Comparison of ENCODE assay signal across 8 mouse cellular contexts in the genomic region with DNA sequence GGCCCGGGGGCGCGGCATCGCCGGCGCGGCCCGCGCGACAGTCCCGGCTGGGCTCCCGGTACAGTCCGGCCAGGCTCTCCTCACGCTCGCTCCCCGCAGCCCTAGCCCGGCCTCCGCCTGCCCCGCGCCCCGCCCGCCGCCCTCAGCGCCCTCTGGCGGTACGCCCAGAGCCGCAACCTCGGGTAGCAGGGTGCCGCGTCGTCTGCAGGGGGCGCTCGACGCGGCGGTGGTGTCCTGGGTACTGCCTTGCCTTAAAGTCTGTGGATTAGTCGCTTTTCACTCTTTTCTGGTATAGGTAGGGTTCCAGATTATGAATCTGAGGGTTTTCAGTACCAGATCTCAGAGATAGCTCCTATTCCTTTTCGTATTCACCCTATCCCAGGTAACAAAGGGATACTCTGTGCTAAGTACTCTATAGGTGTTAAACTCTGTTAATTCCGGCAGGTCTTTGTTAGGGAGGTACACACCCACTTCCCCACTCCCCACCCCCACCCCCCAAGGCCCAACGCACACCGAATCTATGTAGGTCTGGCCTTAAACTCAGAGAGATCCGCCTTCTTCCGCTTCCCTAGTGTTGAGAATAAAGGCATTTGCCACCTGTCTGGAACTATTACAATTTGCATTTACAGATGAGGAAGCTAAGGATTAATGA. TPM values are rescaled to one million over a fixed set of nuclear protein-coding genes. Genes with fewer than 3 reads are reported as not detected.
DNase-seq lines count a peak whose midpoint lies in the region; ATAC-seq and TF ChIP-seq lines count a peak whose summit lies in the region.

A gene (minus strand): TSS at position 95 of the 652 bp plus-strand sequence.

- peaks cover 87% of the 10 kb centered on the region for H3K4me1 ChIP-seq in E14TG2a.4 (replicated peaks; ENCODE audit: low read depth, low read length)
- H3K4me1 ChIP-seq in forebrain, embryonic 13.5 days = peaks cover 6% of the 10 kb centered on the region; the same call in 1 of the 2 replicates
- H3K4me1 ChIP-seq in lung, adult 2 months (ENCODE audit: control insufficient read depth, insufficient read depth, low read length) = no peaks in the 10 kb centered on the region
- H3K4me1 ChIP-seq in neural tube, embryonic 15.5 days = peaks cover 11% of the 10 kb centered on the region

- peak within 1 kb of the TSS; percentile 79 for H3K4me2 ChIP-seq in forebrain, embryonic 13.5 days
- peak within 1 kb of the TSS; percentile 84 for H3K4me2 ChIP-seq in neural tube, embryonic 15.5 days

- no peaks in the 10 kb centered on the region for H3K27me3 ChIP-seq in E14TG2a.4 (ENCODE audit: insufficient read depth, low read length)
- peaks cover 22% of the 10 kb centered on the region for H3K27me3 ChIP-seq in forebrain, embryonic 13.5 days
- H3K27me3 ChIP-seq in neural tube, embryonic 15.5 days (replicated peaks) = peaks cover 16% of the 10 kb centered on the region

- ATAC-seq in cerebellum, adult (ENCODE audit: insufficient number of reproducible peaks, low FRiP score, low TSS enrichment) = peak; percentile 63
- ATAC-seq in forebrain, embryonic 13.5 days = peak; percentile 81
- peak; percentile 46; the same call in 1 of the 2 replicates for ATAC-seq in neural tube, embryonic 15.5 days (ENCODE audit: low FRiP score)

- intact Hi-C loops in heart, postnatal 14 days (cut with DNase I) = loop anchor here (2.0 kb wide), 1 partner anchor 22 kb away; no protein-coding TSS in a partner anchor

- no peaks in the 10 kb centered on the region for H3K9me3 ChIP-seq in E14TG2a.4 (ENCODE audit: low read length)
- no peaks in the 10 kb centered on the region for H3K9me3 ChIP-seq in forebrain, embryonic 13.5 days (replicated peaks)
- no peaks in the 10 kb centered on the region for H3K9me3 ChIP-seq in neural tube, embryonic 15.5 days (replicated peaks)

- WGBS in forebrain, embryonic 13.5 days = 7% methylated on average over 43 of the region's 43 CpGs
- 8% methylated on average over 43 of the region's 43 CpGs for WGBS in large intestine, adult 2 months
- 10% methylated on average over 43 of the region's 43 CpGs for WGBS in lung, adult 2 months
- 9% methylated on average over 43 of the region's 43 CpGs for WGBS in neural tube, embryonic 15.5 days

- DNase-seq in heart, postnatal 14 days = peak; percentile 87 to 90
- peak; percentile 29 for DNase-seq in large intestine, adult 2 months (ENCODE audit: low read depth, low spot score)
- peak; percentile 83 for DNase-seq in lung, adult 2 months
- DNase-seq in thymus, adult 18-20 months = peak; percentile 23 to 42

- TF ChIP-seq POLR2A in lung, adult 2 months (IDR thresholded peaks at IDR 0.05; ENCODE audit: borderline replicate concordance, extremely low read depth, low read depth, low read length) = no peak

- no peak within 1 kb of the TSS for H3K27ac ChIP-seq in forebrain, embryonic 13.5 days
- no peak within 1 kb of the TSS for H3K27ac ChIP-seq in neural tube, embryonic 15.5 days (replicated peaks)

- peak within 1 kb of the TSS; percentile 84 for H3K4me3 ChIP-seq in E14TG2a.4 (replicated peaks; ENCODE audit: low read length)
- peak within 1 kb of the TSS; percentile 44 for H3K4me3 ChIP-seq in forebrain, embryonic 13.5 days
- H3K4me3 ChIP-seq in lung, adult 2 months (replicated peaks; ENCODE audit: extremely low read depth, low read depth, low read length) = peak within 1 kb of the TSS; percentile 26
- peak within 1 kb of the TSS; percentile 46 for H3K4me3 ChIP-seq in neural tube, embryonic 15.5 days (replicated peaks)

- peak; percentile 41 for TF ChIP-seq CTCF in E14TG2a.4 (conservative IDR thresholded peaks at IDR 0.05; ENCODE audit: low read length)
- TF ChIP-seq CTCF in lung, adult 2 months (IDR thresholded peaks at IDR 0.05; ENCODE audit: insufficient read depth, low read length) = peak; percentile 69

- peaks cover 35% of the 10 kb centered on the region for H3K36me3 ChIP-seq in E14TG2a.4 (ENCODE audit: insufficient read depth, low read length)
- H3K36me3 ChIP-seq in forebrain, embryonic 13.5 days (ENCODE audit: poor library complexity, severe bottlenecking) = no peaks in the 10 kb centered on the region
- no peaks in the 10 kb centered on the region for H3K36me3 ChIP-seq in neural tube, embryonic 15.5 days

- peak within 1 kb of the TSS; percentile 67 for H3K9ac ChIP-seq in forebrain, embryonic 13.5 days
- peak within 1 kb of the TSS; percentile 51 for H3K9ac ChIP-seq in neural tube, embryonic 15.5 days (replicated peaks)

RNA-seq across cellular contexts. Expression of the gene that starts here (rescaled TPM):
- 0.22 and 0.31 TPM in 2 replicates for polyA plus RNA-seq in forebrain, embryonic 13.5 days (2015; fragmentation: Nextera tagmentation; extraction: Ambion mirVana)
- total RNA-seq in heart, postnatal 14 days (2021) = 1 to 10 TPM; 7.6 to 7.7 TPM
- 18.7 and 34.7 TPM in 2 replicates for polyA plus RNA-seq in large intestine, adult 2 months (2012; rRNA removed)
- polyA plus RNA-seq in lung, adult 2 months (2012; rRNA removed) = 54.8 and 62.8 TPM in 2 replicates
- polyA plus RNA-seq in neural tube, embryonic 15.5 days (2015; fragmentation: Nextera tagmentation; extraction: Ambion mirVana) = 0.79 and 1.7 TPM in 2 replicates

Comparison
In these comparisons a context has a peak if more than half of its experiments do, and no peak if none do; other contexts are left out.
1. Peak in ATAC-seq, H3K4me3 ChIP-seq, H3K9ac ChIP-seq and H3K4me2 ChIP-seq in forebrain, embryonic 13.5 days; RNA of the gene not detected or under 1 TPM.
2. H3K4me3 ChIP-seq: peak in every context shown above with its lines; median percentile 84 in E14TG2a.4; 46 in neural tube, embryonic 15.5 days; 44 in forebrain, embryonic 13.5 days; 26 in lung, adult 2 months.
3. DNase-seq: peak in every context shown above with its lines; median percentile 88 in heart, postnatal 14 days; 83 in lung, adult 2 months; 32 in thymus, adult 18-20 months; 29 in large intestine, adult 2 months.